Mouse (Mus musculus): ENCODE results near the gene Gm17332. TPM values are rescaled to one million over a fixed set of nuclear protein-coding genes. Genes with fewer than 3 reads are reported as not detected.

The Gm17332 gene
- total and polyA plus RNA-seq, 3 experiments: not detected

GRCm38 (mm10) chr11:31225359-31225758 lies 43.1 kb upstream of the Gm17332 start:
- no peak for TF ChIP-seq GATA1 (IDR thresholded peaks at IDR 0.05; ENCODE audit: low read depth, low read length)
- TF ChIP-seq MYB (IDR thresholded peaks at IDR 0.05; ENCODE audit: low read depth, low read length): no peak
- TF ChIP-seq POLR2A (IDR thresholded peaks at IDR 0.05; ENCODE audit: control insufficient read depth in 1 of 2, insufficient read depth in 1 of 2, low read depth in 1 of 2, low read length in 2 of 2, poor library complexity in 1 of 2): no peak
- no peak for TF ChIP-seq MXI1 (IDR thresholded peaks at IDR 0.05; ENCODE audit: low read depth, low read length)
- TF ChIP-seq TCF12 (IDR thresholded peaks at IDR 0.05; ENCODE audit: low read depth, low read length): no peak
- no peak for TF ChIP-seq USF1 (IDR thresholded peaks at IDR 0.05; ENCODE audit: low read depth, low read length)
- TF ChIP-seq POLR2AphosphoS2 (IDR thresholded peaks at IDR 0.05; ENCODE audit: low read length): no peak
- H3K36me3 ChIP-seq (ENCODE audit: control insufficient read depth in 1 of 2, insufficient read depth in 2 of 2, low read length in 2 of 2): peaks cover 0 to 3% of the 10 kb centered on the region in 2 experiments; a peak in 1 of 4 replicates
- no peak overlapping the region for H3K27ac ChIP-seq (ENCODE audit: control insufficient read depth, low read depth, low read length)
- H3K27me3 ChIP-seq (ENCODE audit: control insufficient read depth in 1 of 2, insufficient read depth in 2 of 2, low read length in 2 of 2): no peaks in the 10 kb centered on the region
- no peaks in the 10 kb centered on the region for H3K9me3 ChIP-seq (replicated peaks; ENCODE audit: insufficient read depth, low read length)
- no peak for DNase-seq (ENCODE audit: low read depth, low spot score)
- peaks cover 0 to 5% of the 10 kb centered on the region in 2 experiments; a peak in 1 of 4 replicates for H3K4me1 ChIP-seq (ENCODE audit: control insufficient read depth in 1 of 2, insufficient read depth in 2 of 2, low read length in 2 of 2)
- H3K4me3 ChIP-seq (ENCODE audit: control insufficient read depth in 1 of 2, insufficient read depth in 1 of 2, low read depth in 2 of 2, low read length in 2 of 2): no peak overlapping the region
- no peak overlapping the region for H3K9ac ChIP-seq (ENCODE audit: control insufficient read depth, low read depth, low read length, poor library complexity, severe bottlenecking)
- no peaks in the 10 kb centered on the region for H3K79me2 ChIP-seq (ENCODE audit: control insufficient read depth, insufficient read depth, low read length, poor library complexity)

- TF ChIP-seq TBP (IDR thresholded peaks at IDR 0.05; ENCODE audit: low read depth, low read length): no peak
- TF ChIP-seq ETS1 (IDR thresholded peaks at IDR 0.05; ENCODE audit: low read depth, low read length): no peak
- TF ChIP-seq POLR2A (IDR thresholded peaks at IDR 0.05; ENCODE audit: control insufficient read depth in 1 of 2, insufficient read depth in 1 of 2, low read depth in 1 of 2, low read length in 2 of 2, poor library complexity in 1 of 2): no peak
- no peak for TF ChIP-seq MYB (IDR thresholded peaks at IDR 0.05; ENCODE audit: low read depth, low read length)
- no peak for TF ChIP-seq MAX (IDR thresholded peaks at IDR 0.05; ENCODE audit: low read length)
- no peak for TF ChIP-seq ZMIZ1 (IDR thresholded peaks at IDR 0.05; ENCODE audit: low read depth, low read length)
- TF ChIP-seq RCOR1 (IDR thresholded peaks at IDR 0.05; ENCODE audit: low read depth, low read length): no peak
- no peak for TF ChIP-seq USF1 (IDR thresholded peaks at IDR 0.05; ENCODE audit: low read depth, low read length)
- TF ChIP-seq MAZ (IDR thresholded peaks at IDR 0.05; ENCODE audit: low read depth, low read length): no peak
- TF ChIP-seq NELFE (IDR thresholded peaks at IDR 0.05; ENCODE audit: low read depth, low read length): no peak
- no peak for TF ChIP-seq USF2 (IDR thresholded peaks at IDR 0.05; ENCODE audit: borderline replicate concordance in 1 of 2, insufficient read depth in 1 of 2, low read depth in 1 of 2, low read length in 2 of 2)
- TF ChIP-seq POLR2AphosphoS5 (IDR thresholded peaks at IDR 0.05; ENCODE audit: borderline replicate concordance, low read depth, low read length): no peak
- no peaks in the 10 kb centered on the region for H3K36me3 ChIP-seq (ENCODE audit: control insufficient read depth in 1 of 2, insufficient read depth in 2 of 2, low read length in 2 of 2)
- DNase-seq (ENCODE audit: low read depth, low spot score): no peak
- no peaks in the 10 kb centered on the region for H3K27me3 ChIP-seq (ENCODE audit: control insufficient read depth in 1 of 2, insufficient read depth in 2 of 2, low read length in 2 of 2)
- H3K79me2 ChIP-seq (ENCODE audit: control insufficient read depth, insufficient read depth, low read length, poor library complexity): no peaks in the 10 kb centered on the region
- H3K9me3 ChIP-seq (replicated peaks; ENCODE audit: insufficient read depth, low read length): no peaks in the 10 kb centered on the region
- no peak overlapping the region for H3K27ac ChIP-seq (ENCODE audit: control insufficient read depth, low read depth, low read length)
- no peaks in the 10 kb centered on the region for H3K4me1 ChIP-seq (ENCODE audit: control insufficient read depth in 1 of 2, insufficient read depth in 2 of 2, low read length in 2 of 2)
- H3K9ac ChIP-seq (ENCODE audit: control insufficient read depth, low read depth, low read length, poor library complexity, severe bottlenecking): no peak overlapping the region
- H3K4me3 ChIP-seq (ENCODE audit: control insufficient read depth in 1 of 2, insufficient read depth in 1 of 2, low read depth in 2 of 2, low read length in 2 of 2): no peak overlapping the region
These were observed 35.7 kb upstream of the Gm17332 start for GRCm38 (mm10) chr11:31218009-31218408.
